Mouse (Mus musculus) gastrocnemius, adult 18-20 months (tissue): ENCODE measurements around the gene Wnt2b. TPM values are rescaled to one million over a fixed set of nuclear protein-coding genes. Genes with fewer than 3 reads are reported as not detected.

Source experiments
- DNase-seq: peaks from one replicate; pipeline ENCODE4 v3.0.0; 2021; ENCODE audit warnings: low spot score
- long read RNA-seq, 2 experiments: library from polyadenylated mRNA; stranded (forward); transcript quantifications; one replicate each; pipeline ENCODE4 v2.0.0; 2021
- total RNA-seq, 2 experiments: library from RNA; stranded (reverse); gene quantifications; 2 replicates each; pipeline ENCODE4 v1.2.3; 2021

Wnt2b gene
- total RNA-seq = under 1 TPM; 0.21 to 0.31 TPM
- long read RNA-seq, experiment 1 = 0 reads
- long read RNA-seq, experiment 2 = 0 reads

DNA sequence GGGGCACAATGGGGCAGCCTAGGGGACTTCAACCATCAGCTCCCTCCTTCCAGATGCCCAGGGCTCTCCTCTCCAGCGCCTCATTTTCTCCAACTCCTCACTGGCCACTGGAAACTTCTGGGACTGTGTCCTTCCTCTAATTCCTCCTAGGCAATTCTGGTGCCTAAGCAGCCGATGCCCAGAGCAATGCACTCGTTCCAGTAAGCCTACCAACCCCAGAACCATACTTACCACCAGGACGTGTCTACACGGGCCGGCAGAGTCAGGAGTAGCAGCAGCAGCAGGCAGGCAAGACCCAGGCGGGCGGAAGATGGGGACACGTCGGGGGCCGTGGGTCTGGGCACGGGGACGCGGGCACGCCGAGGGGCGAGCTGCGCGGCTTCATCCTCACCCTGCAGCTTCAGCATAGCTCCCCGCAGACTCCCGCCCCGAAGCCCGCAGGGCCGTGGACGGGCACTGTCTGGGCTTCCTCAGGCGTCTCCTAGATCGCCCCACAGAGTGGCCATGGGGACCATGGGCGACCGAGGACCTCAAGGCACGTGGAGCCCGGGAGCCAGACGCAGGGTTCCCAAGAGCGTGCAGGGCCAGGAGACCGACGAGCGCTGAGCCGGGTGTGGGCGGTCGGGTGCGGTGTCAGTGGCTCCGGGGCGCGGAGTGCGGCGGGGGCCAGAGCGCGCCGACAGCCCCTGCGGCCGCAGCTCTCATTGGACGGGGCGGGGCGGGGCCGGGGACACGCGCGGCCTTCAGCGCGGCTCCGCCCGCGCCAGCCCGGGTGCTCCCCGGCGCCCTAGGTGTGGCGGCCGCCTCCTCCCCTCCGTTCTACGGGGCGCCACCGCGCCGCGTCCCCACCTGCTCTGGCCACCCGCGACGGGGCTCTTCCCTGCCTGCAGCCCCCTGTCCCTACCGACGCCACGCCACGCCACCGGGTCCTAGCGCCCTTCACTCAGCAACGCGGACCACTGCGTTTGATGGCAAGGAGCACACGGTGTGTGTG lies at the start of gene Wnt2b:
Wnt2b (minus strand) TSS at position 856 of the 994 bp plus-strand sequence.
- no peak for DNase-seq

GRCm38 (mm10) chr3:105010681-105011339 lies 49.1 kb upstream of the Wnt2b start:
- DNase-seq = no peak

DNA sequence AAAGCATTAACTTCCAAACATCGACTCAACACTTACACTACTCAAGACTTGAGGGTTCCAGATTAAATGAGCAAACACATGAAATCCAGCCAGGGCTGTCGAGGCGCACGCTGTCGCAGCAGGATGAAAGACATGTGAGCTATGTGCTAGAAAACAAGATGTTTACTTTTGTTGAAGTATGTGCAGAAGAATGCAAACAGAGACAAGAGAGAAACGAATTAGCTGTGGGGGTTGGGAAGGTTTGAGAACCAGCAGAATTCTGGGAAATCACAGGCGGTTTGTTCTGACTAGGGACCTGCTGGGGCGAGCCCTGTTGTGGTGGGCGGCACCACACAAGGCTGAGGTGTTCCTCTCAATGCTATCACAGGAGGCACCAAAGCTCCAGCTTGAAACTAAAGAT lies 46.3 kb upstream of the Wnt2b start:
- no peak for DNase-seq

GRCm38 (mm10) chr3:105006101-105006500 lies 44.4 kb upstream of the Wnt2b start:
- DNase-seq = no peak

GRCm38 (mm10) chr3:105005561-105006065 lies 43.9 kb upstream of the Wnt2b start:
- DNase-seq = no peak

DNA sequence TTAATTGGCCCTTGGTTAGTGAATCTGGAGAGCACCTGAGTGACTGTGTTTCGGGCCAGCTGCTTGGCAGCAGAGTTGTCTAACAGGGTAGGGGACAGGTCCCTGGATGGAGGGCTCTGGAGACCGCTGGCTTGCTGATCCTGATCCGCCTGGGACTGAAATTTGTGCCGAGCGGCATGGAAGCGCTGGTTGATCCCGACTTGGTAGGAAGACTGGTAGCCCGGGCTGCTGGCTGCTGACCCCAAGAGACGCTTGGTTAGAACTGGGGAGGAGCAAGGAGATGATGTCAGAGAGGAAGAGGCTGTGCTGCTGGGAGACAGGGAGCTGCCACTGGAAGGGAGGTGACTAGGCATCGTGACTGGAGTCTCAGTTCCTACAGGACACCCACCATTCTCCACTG lies 43.3 kb upstream of the Wnt2b start:
- DNase-seq = no peak

DNA sequence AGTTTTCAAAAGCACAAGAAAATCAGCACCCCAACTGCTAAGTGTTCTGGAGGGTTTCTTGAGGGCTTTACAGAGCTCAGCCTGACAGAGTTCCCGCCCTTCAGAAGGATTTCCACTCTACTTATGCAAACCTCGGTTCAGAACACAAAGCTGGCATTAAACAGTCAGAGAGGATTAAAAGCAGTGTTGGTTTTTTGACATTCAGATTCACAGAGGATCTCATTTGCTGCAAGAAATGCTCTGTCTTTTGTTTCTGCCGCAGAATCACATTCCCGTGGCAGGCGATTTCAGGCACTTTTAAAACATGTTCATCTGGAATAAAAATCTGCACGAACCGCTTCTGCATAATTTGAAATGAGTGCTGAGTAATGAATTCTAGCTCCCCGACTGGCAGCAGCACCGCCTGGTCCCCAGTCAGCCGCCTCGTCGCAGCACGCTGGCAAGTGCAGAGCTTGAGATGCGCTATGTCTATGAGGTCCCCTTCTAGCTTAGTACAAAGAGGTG lies 42.3 kb upstream of the Wnt2b start:
- no peak for DNase-seq

- no peak for DNase-seq
Measured at GRCm38 (mm10) chr3:105001374-105001773, 39.7 kb upstream of the Wnt2b start.

GRCm38 (mm10) chr3:105000561-105000960 lies 38.8 kb upstream of the Wnt2b start:
- DNase-seq = no peak

GRCm38 (mm10) chr3:104997563-104997962 lies 35.8 kb upstream of the Wnt2b start:
- no peak for DNase-seq

- no peak for DNase-seq
Measured at GRCm38 (mm10) chr3:104995707-104996106, 34.0 kb upstream of the Wnt2b start.

DNA sequence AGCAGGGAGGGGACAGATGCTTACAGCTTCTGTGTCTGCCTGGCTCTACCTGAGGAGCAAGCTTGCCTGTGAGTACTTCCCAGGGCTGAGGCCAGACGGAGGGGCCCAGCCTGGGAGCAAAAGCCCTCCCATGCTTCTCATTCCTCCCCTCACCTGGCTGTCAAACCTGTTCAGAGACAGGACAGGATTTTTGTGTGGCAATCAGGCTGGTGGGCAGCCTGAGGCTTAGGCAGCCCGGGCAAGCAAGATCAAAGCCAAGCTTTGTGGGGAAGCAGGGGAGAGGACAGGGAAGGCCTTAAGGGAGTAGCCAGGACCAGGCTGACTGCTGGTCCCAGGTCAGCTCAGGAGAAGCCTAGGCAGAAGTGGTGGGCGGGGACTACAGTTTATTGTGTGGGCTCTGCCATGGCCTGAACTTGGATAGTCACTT lies 32.7 kb upstream of the Wnt2b start:
- DNase-seq = no peak

GRCm38 (mm10) chr3:104993800-104994199 lies 32.1 kb upstream of the Wnt2b start:
- no peak for DNase-seq

GRCm38 (mm10) chr3:104992709-104993388 lies 31.1 kb upstream of the Wnt2b start:
- DNase-seq = peak; percentile 90

DNA sequence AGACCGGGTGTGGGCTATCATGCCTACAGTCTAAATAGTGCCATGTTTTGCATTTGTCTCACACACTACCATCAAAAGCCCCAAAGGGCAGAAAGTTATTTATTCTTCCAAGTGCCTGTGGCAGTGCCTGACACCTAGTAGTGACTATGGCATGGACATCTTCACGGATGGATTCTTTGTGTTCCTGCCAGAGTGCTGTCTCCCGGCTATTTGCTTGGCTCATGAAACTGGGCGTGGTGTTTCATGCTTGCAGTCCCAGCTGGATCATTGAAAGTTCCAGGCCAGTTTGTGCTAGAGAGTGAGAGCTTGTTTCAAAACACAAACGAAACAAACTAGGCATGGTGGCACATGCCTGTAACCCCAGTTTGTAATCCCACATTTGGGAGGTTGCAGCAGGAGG lies 30.0 kb upstream of the Wnt2b start:
- peak; percentile 41 for DNase-seq

DNA sequence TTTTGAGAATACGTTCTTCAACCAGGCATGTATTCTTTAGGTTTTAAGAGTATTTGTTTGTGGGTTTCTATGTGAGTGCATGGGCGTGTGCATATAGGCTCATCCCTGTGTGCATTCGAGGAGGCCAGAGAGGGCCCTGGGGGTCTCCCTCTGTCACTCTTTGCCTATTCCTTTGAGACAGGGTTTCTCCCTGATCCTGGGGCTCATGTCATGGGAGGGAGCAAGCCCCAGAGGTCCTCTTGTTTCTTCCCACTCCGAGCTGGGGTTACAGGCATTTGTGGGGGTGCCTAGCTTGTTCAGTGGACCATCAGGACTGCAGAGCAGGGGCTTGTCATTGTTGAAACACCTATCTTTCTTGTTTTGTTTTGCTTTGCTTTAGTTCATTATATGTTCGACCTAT lies 26.2 kb upstream of the Wnt2b start:
- no peak for DNase-seq

- DNase-seq = no peak
Measured at GRCm38 (mm10) chr3:104979735-104980134, 18.0 kb upstream of the Wnt2b start.

DNA sequence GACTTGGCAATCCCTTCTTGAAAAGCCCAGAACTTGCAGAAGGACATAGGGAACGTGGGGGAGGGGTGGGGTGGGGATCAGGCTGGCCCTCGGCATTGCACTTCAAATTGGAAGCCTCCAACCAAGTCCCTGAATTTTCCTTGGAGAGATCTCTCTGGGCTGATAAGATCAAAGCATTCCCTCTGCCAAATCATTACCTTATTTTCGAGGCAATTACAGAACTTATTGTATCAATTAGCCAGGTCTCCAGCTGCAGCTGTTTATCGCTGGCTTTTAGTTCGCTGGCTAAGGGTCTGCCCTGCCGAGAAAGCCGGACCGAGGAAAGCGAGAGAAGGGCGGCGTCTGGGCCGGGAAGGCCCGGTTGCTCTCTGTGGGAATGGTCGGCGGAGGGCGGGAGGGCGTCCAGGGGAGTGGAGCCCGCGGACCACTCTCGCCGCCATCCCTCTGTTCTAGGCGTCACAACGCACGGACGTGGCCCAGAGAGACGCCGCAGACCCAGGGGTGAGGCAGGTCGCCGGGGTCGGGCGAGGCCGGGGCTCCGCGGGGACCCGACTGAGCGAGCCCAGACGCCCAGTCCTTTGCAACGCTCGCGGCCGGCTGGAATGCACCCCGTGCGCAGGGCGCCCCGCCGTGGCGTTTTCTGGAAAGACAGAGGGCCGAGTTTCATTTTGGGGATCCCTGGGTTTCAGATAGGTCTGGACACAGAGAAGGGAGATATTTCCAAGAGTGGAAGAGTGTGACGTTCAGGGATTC lies 6.0 kb upstream of the Wnt2b start:
- DNase-seq = peak; percentile 93

- no peak for DNase-seq
Measured at GRCm38 (mm10) chr3:104965991-104966554, 4.4 kb upstream of the Wnt2b start.
